Mouse (Mus musculus): ENCODE data around the gene Wwc2. TPM values are rescaled to one million over a fixed set of nuclear protein-coding genes. Genes with fewer than 3 reads are reported as not detected.

Wwc2 gene
- 1 to 10 TPM in 1 of 2 experiments, under 1 TPM in 1; 0.90 to 1.8 TPM for polyA plus RNA-seq (2017; shearing (Covaris generic))

DNA sequence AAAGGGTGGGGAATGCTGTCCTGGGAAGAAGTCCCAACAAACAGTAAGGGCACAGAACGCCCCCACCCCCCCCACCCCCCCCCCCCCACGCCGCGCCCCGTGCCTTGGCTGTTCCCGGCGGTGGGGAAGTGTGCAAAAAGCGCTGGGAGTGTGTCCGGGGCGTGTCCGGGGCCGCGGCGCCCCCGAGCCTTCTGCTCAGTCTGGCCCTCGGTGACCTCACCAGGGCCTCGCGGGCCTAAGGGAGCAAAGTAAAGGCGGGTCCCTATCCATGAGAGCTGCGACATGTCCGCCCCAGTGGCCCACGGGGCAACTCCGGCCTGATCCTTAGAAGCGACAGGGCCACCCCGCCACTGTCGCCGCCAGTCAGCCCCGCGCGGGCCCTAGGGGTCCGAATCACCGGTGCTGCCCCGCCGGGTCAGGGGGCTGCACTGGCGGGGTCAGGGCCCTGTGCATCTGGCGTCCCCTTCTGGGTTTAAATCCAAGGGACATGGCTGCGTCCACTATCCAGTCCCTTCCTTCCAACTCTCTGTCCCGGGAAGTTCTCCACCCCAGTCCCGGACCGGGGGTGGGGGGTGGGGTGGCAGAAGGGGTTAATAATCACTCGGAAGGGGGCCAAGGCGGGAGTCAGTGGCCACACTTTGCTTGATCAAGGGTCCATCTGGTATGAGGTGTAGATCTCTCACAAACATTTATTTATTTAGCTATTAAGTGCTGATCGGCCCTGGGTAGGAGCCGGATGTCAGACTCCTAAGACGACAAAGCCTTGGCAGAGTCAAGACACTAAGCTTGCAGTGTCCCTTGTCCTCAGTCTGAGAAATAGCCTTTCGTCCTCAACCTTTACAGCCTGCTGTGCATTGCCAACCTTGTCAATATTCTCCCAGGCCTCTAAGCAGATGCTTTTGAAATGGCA is at the start of gene Wwc2:
Wwc2 (minus strand) TSS at position 14 of the 910 bp plus-strand sequence.

DNA sequence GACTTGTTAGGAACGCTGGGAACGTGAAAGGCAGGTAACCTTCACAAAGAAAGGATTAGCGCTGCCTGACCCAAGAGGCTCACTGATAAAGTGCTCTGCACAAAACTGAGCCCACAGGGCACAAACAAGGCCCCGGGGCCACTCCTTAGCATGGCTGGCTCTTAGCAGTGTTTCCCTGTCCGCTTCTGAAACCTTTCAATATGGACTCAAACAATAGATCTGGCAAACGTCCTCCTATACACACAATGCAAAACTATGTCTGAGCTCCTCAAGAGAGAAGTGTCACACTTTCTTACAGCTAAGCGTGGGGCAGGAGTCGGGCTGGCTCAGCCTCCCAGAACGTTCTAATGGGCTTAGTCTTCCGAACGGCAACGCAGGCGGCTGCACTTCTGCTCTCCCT is 166.5 kb downstream of the Wwc2 start, which contains the start of gene Cldn22:
Cldn22 (plus strand) TSS at position 301 of the 400 bp plus-strand sequence.

DNA sequence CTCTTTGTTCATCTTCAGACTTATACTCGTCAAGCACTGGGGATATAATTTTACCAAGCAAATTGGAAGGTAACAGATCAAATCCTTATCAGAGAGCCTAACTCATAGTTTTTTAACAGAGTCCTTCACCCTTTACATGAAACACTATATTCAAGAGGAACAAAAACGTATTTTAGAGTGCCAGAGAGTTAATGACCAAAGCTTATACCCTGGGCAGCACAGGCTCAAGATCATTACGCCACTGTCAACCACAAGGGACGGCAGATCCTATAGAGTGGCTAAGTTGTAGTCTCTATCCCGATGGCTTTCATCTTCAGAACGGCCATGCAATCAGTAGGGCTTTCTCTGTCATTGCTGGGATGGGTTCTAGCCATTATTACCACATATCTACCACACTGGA is 168.9 kb downstream of the Wwc2 start, which contains the start of gene Cldn24:
Cldn24 (plus strand) TSS at position 301 of the 400 bp plus-strand sequence.

Other genes starting within 250 kb of the Wwc2 start
- gene Cldn24, start 168.8 kb downstream of the Wwc2 start, polyA plus RNA-seq (2017; shearing (Covaris generic)): 1 to 10 TPM in 1 of 2 experiments, not detected in 1; 4.6 TPM
- gene Cldn22, start 166.4 kb downstream of the Wwc2 start, polyA plus RNA-seq (2017; shearing (Covaris generic)): 10 to 100 TPM in 1 of 2 experiments, not detected in 1; 14.7 TPM
- 1 to 10 TPM; 1.9 to 6.0 TPM for gene Dctd, start 108.2 kb upstream of the Wwc2 start, polyA plus RNA-seq (2017; shearing (Covaris generic))